Mouse (Mus musculus) brain, embryonic 14.5 days (tissue): Measurements from ENCODE around the gene Pacs2.

Experiments used
- CTCF ChIP-seq: fragments of 200-500 bp; IDR thresholded peaks from 2 replicates; pipeline ENCODE4 v1.5.1; 2012; ENCODE audit warnings: inconsistent platforms, mild to moderate bottlenecking, moderate library complexity, borderline replicate concordance; ENCODE audit not compliant: insufficient read depth, insufficient read length; ENCODE audit errors: extremely low read depth
- POLR2A ChIP-seq: fragments of 200-500 bp; IDR thresholded peaks from 2 replicates; pipeline ENCODE4 v1.6.1; 2012; ENCODE audit warnings: mild to moderate bottlenecking, inconsistent platforms, borderline replicate concordance; ENCODE audit not compliant: poor library complexity, insufficient read depth, insufficient read length, severe bottlenecking; ENCODE audit errors: extremely low read depth

DNA sequence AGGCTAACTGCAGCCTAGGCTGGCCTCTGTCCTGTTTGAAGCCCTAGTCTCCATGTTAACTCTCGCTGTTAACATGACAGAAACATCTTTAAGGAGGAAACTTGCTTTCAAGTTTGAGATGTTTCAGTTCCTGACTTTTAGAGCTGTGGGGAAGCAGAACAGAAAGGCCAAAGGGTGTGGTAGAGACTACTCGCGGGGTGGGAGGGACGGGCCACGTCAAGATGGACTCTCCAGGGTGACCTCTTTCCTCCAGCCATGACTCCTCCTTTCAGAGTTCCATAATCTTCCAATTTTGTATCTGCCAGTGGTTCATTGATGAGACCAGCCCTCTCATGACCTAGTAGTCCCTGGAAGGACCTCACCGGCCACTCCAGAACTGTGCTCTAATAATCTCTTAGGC, 17.1 kb downstream of the Pacs2 start:
- no peak for TF ChIP-seq CTCF
- TF ChIP-seq POLR2A = no peak
